Mouse (Mus musculus): Measurements from ENCODE around the gene Wdr25. TPM values are rescaled to one million over a fixed set of nuclear protein-coding genes. Genes with fewer than 3 reads are reported as not detected.

The Wdr25 gene
- polyA plus RNA-seq, 1 experiment from 2014 or later, result 5.3 TPM

DNA sequence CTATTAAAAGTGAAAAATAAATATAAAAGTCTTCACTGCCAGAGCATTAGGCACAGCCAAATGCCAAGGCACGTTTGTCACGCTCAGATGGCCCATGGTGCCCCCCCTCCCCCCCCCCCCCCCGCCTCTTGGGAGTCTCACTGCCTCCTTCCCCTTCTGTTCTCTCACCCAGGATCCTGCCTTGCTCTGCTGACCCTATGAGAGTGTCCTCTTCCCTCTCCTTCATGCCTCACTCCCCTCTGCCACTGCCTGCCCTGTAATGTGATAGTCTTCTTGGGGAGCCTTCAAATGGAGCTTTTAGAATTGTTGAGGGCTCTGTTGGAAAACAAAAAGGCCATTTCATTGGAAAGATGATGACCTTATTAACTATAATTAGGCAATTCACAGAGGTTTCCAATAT is 38.7 kb downstream of the Wdr25 start:
- H3K27ac ChIP-seq (ENCODE audit: low read depth, low read length), result no peak overlapping the region
- H3K4me1 ChIP-seq (replicated peaks; ENCODE audit: control insufficient read depth, insufficient read depth, low read length), result no peaks in the 10 kb centered on the region; the same call in 1 of the 2 replicates
- H3K4me2 ChIP-seq, result no peak overlapping the region
- H3K9me3 ChIP-seq (ENCODE audit: control insufficient read depth, low read length), result no peaks in the 10 kb centered on the region
- 44% methylated on average over 3 of the region's 3 CpGs for WGBS
- no peaks in the 10 kb centered on the region for H3K27me3 ChIP-seq (replicated peaks; ENCODE audit: control insufficient read depth, insufficient read depth, low read length)
- no peak overlapping the region for H3K4me3 ChIP-seq (ENCODE audit: low read depth, low read length)
- no peaks in the 10 kb centered on the region for H3K36me3 ChIP-seq (ENCODE audit: control insufficient read depth, insufficient read depth, low read length)
- DNase-seq (ENCODE audit: low spot score) (no peak), ATAC-seq (replicated peaks; ENCODE audit: low FRiP score) (no peak)
- no peak overlapping the region for H3K9ac ChIP-seq (ENCODE audit: low read depth, low read length)

DNA sequence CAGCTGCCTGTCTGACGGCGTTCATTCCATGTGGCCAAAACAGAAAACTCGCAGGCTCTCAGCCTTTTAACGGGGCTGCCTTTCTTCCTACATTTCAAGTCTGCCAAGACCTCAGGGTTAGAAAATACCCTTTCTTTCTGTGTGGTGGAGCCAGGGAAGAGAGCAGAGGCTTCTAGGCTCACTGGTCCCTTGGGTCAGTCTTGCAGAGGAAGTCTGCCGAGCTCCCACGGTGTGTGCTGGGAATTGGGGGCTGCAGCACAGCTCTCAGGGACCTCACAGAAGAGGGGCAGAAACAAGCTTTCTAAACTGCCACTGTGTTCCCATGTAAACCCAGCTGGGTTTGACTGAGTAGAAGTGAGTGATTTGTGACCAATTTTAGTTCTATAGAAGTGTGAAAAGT is 40.8 kb downstream of the Wdr25 start:
- Histone ChIP-seq H3K9ac (ENCODE audit: low read depth, low read length) (no peak overlapping the region), H3K4me3 (ENCODE audit: low read depth, low read length) (no peak overlapping the region), H3K27me3 (replicated peaks; ENCODE audit: control insufficient read depth, insufficient read depth, low read length) (no peaks in the 10 kb centered on the region), H3K9me3 (ENCODE audit: control insufficient read depth, low read length) (no peaks in the 10 kb centered on the region), H3K4me1 (replicated peaks; ENCODE audit: control insufficient read depth, insufficient read depth, low read length) (no peaks in the 10 kb centered on the region), H3K36me3 (ENCODE audit: control insufficient read depth, insufficient read depth, low read length) (no peaks in the 10 kb centered on the region), H3K27ac (ENCODE audit: low read depth, low read length) (no peak overlapping the region), H3K4me2 (no peak overlapping the region)
- ATAC-seq (replicated peaks; ENCODE audit: low FRiP score) (no peak), DNase-seq (ENCODE audit: low spot score) (no peak)
- 76% methylated on average over 6 of the region's 6 CpGs for WGBS

DNA sequence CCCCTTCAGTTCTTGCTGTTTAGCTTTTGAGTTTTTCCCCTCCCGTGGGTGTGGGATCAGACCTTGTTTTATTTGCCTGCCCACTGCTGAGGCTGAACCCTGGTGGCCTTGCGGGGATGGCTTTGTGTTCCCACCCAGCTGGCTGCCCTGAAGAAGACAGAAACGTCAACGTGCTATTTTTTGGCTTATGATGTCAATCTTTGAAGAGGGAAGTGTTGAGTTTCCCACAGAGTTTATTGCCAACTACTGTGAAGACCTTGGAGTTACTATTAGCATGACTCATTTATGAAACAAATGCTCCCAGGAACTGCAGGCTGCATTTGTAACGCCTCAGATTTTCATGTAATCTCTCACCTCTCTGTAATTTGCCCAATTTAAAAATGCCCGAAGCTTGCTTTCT is 43.4 kb downstream of the Wdr25 start:
- WGBS, result 60% methylated on average over 6 of the region's 6 CpGs
- Histone ChIP-seq H3K27ac (ENCODE audit: low read depth, low read length) (no peak overlapping the region), H3K4me3 (ENCODE audit: low read depth, low read length) (no peak overlapping the region), H3K27me3 (replicated peaks; ENCODE audit: control insufficient read depth, insufficient read depth, low read length) (no peaks in the 10 kb centered on the region), H3K4me2 (no peak overlapping the region), H3K36me3 (ENCODE audit: control insufficient read depth, insufficient read depth, low read length) (no peaks in the 10 kb centered on the region), H3K9me3 (ENCODE audit: control insufficient read depth, low read length) (no peaks in the 10 kb centered on the region), H3K4me1 (replicated peaks; ENCODE audit: control insufficient read depth, insufficient read depth, low read length) (no peaks in the 10 kb centered on the region), H3K9ac (ENCODE audit: low read depth, low read length) (no peak overlapping the region)
- DNase-seq (ENCODE audit: low spot score) (no peak), ATAC-seq (replicated peaks; ENCODE audit: low FRiP score) (no peak)

- H3K4me2 ChIP-seq, result no peak overlapping the region
- no peaks in the 10 kb centered on the region for H3K27me3 ChIP-seq (replicated peaks; ENCODE audit: control insufficient read depth, insufficient read depth, low read length)
- H3K9me3 ChIP-seq (ENCODE audit: control insufficient read depth, low read length), result no peaks in the 10 kb centered on the region
- 62% methylated on average over 4 of the region's 4 CpGs for WGBS
- DNase-seq (ENCODE audit: low spot score) (no peak), ATAC-seq (replicated peaks; ENCODE audit: low FRiP score) (no peak)
- no peak overlapping the region for H3K27ac ChIP-seq (ENCODE audit: low read depth, low read length)
- no peak overlapping the region for H3K4me3 ChIP-seq (ENCODE audit: low read depth, low read length)
- no peaks in the 10 kb centered on the region for H3K4me1 ChIP-seq (replicated peaks; ENCODE audit: control insufficient read depth, insufficient read depth, low read length)
- no peaks in the 10 kb centered on the region for H3K36me3 ChIP-seq (ENCODE audit: control insufficient read depth, insufficient read depth, low read length)
- no peak overlapping the region for H3K9ac ChIP-seq (ENCODE audit: low read depth, low read length)
Observed at GRCm38 (mm10) chr12:108937506-108937905, 44.1 kb downstream of the Wdr25 start.

- ATAC-seq (replicated peaks; ENCODE audit: low FRiP score) (no peak), DNase-seq (ENCODE audit: low spot score) (no peak)
- Histone ChIP-seq H3K27me3 (replicated peaks; ENCODE audit: control insufficient read depth, insufficient read depth, low read length) (no peaks in the 10 kb centered on the region), H3K4me2 (no peak overlapping the region), H3K4me3 (ENCODE audit: low read depth, low read length) (no peak overlapping the region), H3K36me3 (ENCODE audit: control insufficient read depth, insufficient read depth, low read length) (no peaks in the 10 kb centered on the region), H3K9me3 (ENCODE audit: control insufficient read depth, low read length) (no peaks in the 10 kb centered on the region), H3K27ac (ENCODE audit: low read depth, low read length) (no peak overlapping the region), H3K9ac (ENCODE audit: low read depth, low read length) (no peak overlapping the region), H3K4me1 (replicated peaks; ENCODE audit: control insufficient read depth, insufficient read depth, low read length) (no peaks in the 10 kb centered on the region)
- WGBS, result 78% methylated on average over 5 of the region's 5 CpGs
Observed at GRCm38 (mm10) chr12:108938844-108939243, 45.4 kb downstream of the Wdr25 start.

DNA sequence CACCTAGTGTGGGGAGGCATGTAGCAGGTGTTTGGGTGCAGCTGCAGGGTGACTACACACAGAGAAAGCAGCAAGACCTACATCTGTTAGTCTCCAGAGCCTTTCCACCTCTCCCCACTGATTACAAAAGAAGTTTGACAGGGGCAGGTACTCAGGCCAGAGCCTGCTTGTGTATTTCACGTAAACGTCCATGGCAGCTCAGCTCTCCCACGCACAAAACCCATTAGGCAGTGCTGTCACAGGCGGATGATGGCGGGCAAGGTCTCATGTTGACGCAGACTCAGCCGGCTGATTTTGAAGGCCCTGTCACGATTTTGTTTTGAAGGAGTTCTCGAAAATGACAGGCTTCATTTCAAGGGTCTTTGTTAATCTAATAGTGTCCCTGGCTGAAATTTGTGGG is 45.9 kb downstream of the Wdr25 start:
- no peaks in the 10 kb centered on the region for H3K4me1 ChIP-seq (replicated peaks; ENCODE audit: control insufficient read depth, insufficient read depth, low read length)
- no peaks in the 10 kb centered on the region for H3K9me3 ChIP-seq (ENCODE audit: control insufficient read depth, low read length)
- 78% methylated on average over 9 of the region's 9 CpGs for WGBS
- H3K27ac ChIP-seq (ENCODE audit: low read depth, low read length), result no peak overlapping the region
- no peak overlapping the region for H3K4me2 ChIP-seq
- ATAC-seq (replicated peaks; ENCODE audit: low FRiP score) (no peak), DNase-seq (ENCODE audit: low spot score) (no peak)
- no peaks in the 10 kb centered on the region for H3K27me3 ChIP-seq (replicated peaks; ENCODE audit: control insufficient read depth, insufficient read depth, low read length)
- H3K4me3 ChIP-seq (ENCODE audit: low read depth, low read length), result no peak overlapping the region
- no peak overlapping the region for H3K9ac ChIP-seq (ENCODE audit: low read depth, low read length)
- H3K36me3 ChIP-seq (ENCODE audit: control insufficient read depth, insufficient read depth, low read length), result no peaks in the 10 kb centered on the region

DNA sequence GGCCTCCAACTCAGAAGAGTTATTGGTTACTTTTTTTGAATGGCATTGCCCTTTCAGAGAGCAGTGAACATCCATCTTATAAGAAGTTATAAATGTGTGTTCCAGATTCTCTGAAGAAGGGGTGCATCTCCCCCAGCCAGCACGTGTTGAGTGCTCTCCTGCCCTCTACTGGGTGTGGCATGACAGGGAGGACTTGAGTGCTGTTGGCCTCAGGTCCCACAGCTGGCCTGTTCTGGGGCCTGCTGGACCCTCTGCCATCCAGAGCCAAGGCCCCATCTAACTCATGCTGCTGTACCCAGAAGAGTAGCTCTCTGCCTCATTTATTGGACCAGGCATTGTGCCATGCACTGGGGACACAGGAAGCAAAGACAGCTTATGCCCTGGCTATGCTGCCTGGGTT is 46.8 kb downstream of the Wdr25 start:
- no peaks in the 10 kb centered on the region for H3K27me3 ChIP-seq (replicated peaks; ENCODE audit: control insufficient read depth, insufficient read depth, low read length)
- DNase-seq (ENCODE audit: low spot score) (no peak), ATAC-seq (replicated peaks; ENCODE audit: low FRiP score) (no peak)
- no peak overlapping the region for H3K27ac ChIP-seq (ENCODE audit: low read depth, low read length)
- no peaks in the 10 kb centered on the region for H3K9me3 ChIP-seq (ENCODE audit: control insufficient read depth, low read length)
- H3K36me3 ChIP-seq (ENCODE audit: control insufficient read depth, insufficient read depth, low read length), result no peaks in the 10 kb centered on the region
- no peak overlapping the region for H3K9ac ChIP-seq (ENCODE audit: low read depth, low read length)
- WGBS, result 52% methylated on average over 1 of the region's 1 CpGs
- no peaks in the 10 kb centered on the region for H3K4me1 ChIP-seq (replicated peaks; ENCODE audit: control insufficient read depth, insufficient read depth, low read length)
- H3K4me2 ChIP-seq, result no peak overlapping the region
- H3K4me3 ChIP-seq (ENCODE audit: low read depth, low read length), result no peak overlapping the region

DNA sequence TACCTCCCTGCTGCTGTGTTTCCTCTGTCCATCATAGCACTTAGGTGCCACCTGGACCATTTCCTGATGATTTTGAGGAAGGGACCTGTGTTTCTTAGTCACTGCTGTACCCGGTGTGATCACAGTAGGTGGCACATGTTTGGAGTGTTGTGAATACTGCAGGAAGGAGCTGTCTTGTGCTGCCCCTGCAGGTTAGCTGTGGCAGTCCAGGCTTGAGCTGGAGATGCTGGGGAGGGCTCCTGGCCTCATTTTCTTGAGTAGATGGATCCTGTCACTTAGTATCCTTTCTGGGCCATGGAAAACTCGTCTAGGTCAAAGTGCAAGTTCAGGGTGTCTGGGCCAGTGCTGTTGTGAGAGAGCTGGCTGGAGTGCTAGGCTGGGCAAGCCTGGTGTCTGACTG is 47.9 kb downstream of the Wdr25 start:
- H3K4me1 ChIP-seq (replicated peaks; ENCODE audit: control insufficient read depth, insufficient read depth, low read length), result no peaks in the 10 kb centered on the region
- H3K27ac ChIP-seq (ENCODE audit: low read depth, low read length), result no peak overlapping the region
- H3K4me2 ChIP-seq, result no peak overlapping the region
- DNase-seq (ENCODE audit: low spot score) (no peak), ATAC-seq (replicated peaks; ENCODE audit: low FRiP score) (no peak)
- H3K9ac ChIP-seq (ENCODE audit: low read depth, low read length), result no peak overlapping the region
- no peaks in the 10 kb centered on the region for H3K9me3 ChIP-seq (ENCODE audit: control insufficient read depth, low read length)
- H3K27me3 ChIP-seq (replicated peaks; ENCODE audit: control insufficient read depth, insufficient read depth, low read length), result no peaks in the 10 kb centered on the region
- WGBS, result 67% methylated on average over 2 of the region's 2 CpGs
- H3K36me3 ChIP-seq (ENCODE audit: control insufficient read depth, insufficient read depth, low read length), result no peaks in the 10 kb centered on the region
- H3K4me3 ChIP-seq (ENCODE audit: low read depth, low read length), result no peak overlapping the region

GRCm38 (mm10) chr12:108942203-108942923 is 48.9 kb downstream of the Wdr25 start:
- DNase-seq (ENCODE audit: low spot score) (no peak), ATAC-seq (replicated peaks; ENCODE audit: low FRiP score) (no peak)
- H3K27me3 ChIP-seq (replicated peaks; ENCODE audit: control insufficient read depth, insufficient read depth, low read length), result no peaks in the 10 kb centered on the region
- no peak overlapping the region for H3K4me3 ChIP-seq (ENCODE audit: low read depth, low read length)
- 82% methylated on average over 14 of the region's 14 CpGs for WGBS
- H3K4me1 ChIP-seq (replicated peaks; ENCODE audit: control insufficient read depth, insufficient read depth, low read length), result no peaks in the 10 kb centered on the region
- H3K9ac ChIP-seq (ENCODE audit: low read depth, low read length), result no peak overlapping the region
- H3K9me3 ChIP-seq (ENCODE audit: control insufficient read depth, low read length), result no peaks in the 10 kb centered on the region
- H3K4me2 ChIP-seq, result no peak overlapping the region
- no peak overlapping the region for H3K27ac ChIP-seq (ENCODE audit: low read depth, low read length)
- no peaks in the 10 kb centered on the region for H3K36me3 ChIP-seq (ENCODE audit: control insufficient read depth, insufficient read depth, low read length)
